Mouse (Mus musculus) lung, postnatal 0 days (tissue): Measurements from ENCODE around the gene Parp1.

ENCODE experiments used
- CTCF ChIP-seq: IDR thresholded peaks from 2 replicates; pipeline ENCODE4 v1.5.1; 2016; ENCODE audit warnings: antibody characterized with exemption, mild to moderate bottlenecking
- EP300 ChIP-seq: IDR thresholded peaks from 2 replicates; pipeline ENCODE4 v1.6.1; 2016; ENCODE audit warnings: antibody characterized with exemption, mild to moderate bottlenecking, control low read depth

- TF ChIP-seq CTCF (no peak), EP300 (no peak)
Observed at GRCm38 (mm10) chr1:180570181-180570580, 1.5 kb downstream of the Parp1 start.
